Mouse (Mus musculus) cortical plate, adult 2 months (tissue): ENCODE measurements at regions not wholly inside any gene's neighbourhood (a gene's known extent, or its start where the extent isn't known, plus 50 kb on each side); places are given as distances from the start of the nearest gene placed in this dataset.
"Not testable (repeated sequence)": the region's sequence is repeated elsewhere in the genome, so short reads cannot be mapped to it uniquely, and the experiment has no call there.

Experiments used
- H3K27ac ChIP-seq: fragments of 200-500 bp; 2 replicates; pipeline ENCODE4 v1.5.1; 2012; ENCODE audit warnings: low read length, control low read depth, inconsistent platforms; ENCODE audit not compliant: insufficient read depth
- H3K4me1 ChIP-seq: fragments of 200-500 bp; 2 replicates; pipeline ENCODE4 v1.6.1; 2011; ENCODE audit warnings: low read length; ENCODE audit not compliant: control insufficient read depth, insufficient read depth
- H3K4me3 ChIP-seq: fragments of 200-500 bp; 2 replicates; pipeline ENCODE4 v1.5.1; 2011; ENCODE audit warnings: mild to moderate bottlenecking, low read length, control low read depth; ENCODE audit not compliant: insufficient read depth
- CTCF ChIP-seq: fragments of 200-500 bp; IDR thresholded peaks from 2 replicates; pipeline ENCODE4 v1.5.1; 2011; ENCODE audit warnings: mild to moderate bottlenecking, control low read depth, low read length; ENCODE audit not compliant: insufficient read depth; ENCODE audit errors: extremely low read depth
- POLR2A ChIP-seq: fragments of 200-500 bp; IDR thresholded peaks from 2 replicates; pipeline ENCODE4 v1.6.1; 2011; ENCODE audit warnings: mild to moderate bottlenecking, low read length, control low read depth; ENCODE audit not compliant: insufficient read depth; ENCODE audit errors: extremely low read depth

DNA sequence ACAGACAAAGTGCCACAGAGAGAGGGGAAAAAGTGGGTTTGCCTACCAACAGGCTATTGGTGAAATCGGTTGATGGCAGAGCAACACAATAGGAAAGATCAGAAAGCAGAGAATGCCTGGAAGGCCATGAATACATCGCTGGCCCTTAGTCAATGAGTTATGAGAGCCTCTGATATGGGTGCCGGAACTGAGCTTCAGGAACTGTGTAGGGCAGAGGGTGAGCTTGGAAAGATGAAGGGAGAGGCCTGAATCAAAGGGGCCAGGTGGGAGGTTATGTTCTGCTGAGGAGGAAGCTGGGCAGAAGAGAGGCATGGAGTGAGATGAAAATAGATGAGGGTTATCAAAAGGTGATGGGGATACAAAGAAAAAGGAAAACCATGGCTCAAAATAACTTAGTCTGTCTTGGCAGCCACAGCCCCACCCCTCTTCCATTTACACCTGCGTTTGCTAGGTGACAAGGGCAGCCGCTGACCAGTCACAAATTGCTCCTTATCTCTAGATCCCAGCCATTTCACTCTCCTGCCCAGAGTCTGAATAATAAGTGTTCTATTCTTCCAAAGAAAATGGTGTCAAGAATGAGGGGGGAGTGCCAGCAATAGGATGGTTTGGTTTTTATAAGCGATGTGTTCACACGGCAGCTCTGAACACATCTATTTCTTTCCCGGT lies 77.7 kb upstream of the Rad23b start:
- no peak overlapping the region for H3K27ac ChIP-seq
- H3K4me1 ChIP-seq, result no peaks in the 10 kb centered on the region
- no peak for TF ChIP-seq POLR2A
- TF ChIP-seq CTCF, result no peak
- no peak overlapping the region for H3K4me3 ChIP-seq

- Histone ChIP-seq H3K4me1 (no peaks in the 10 kb centered on the region), H3K27ac (no peak overlapping the region), H3K4me3 (no peak overlapping the region)
- TF ChIP-seq POLR2A (no peak), CTCF (no peak)
Measured at GRCm38 (mm10) chr4:55276300-55276952, 73.4 kb upstream of the Rad23b start.

DNA sequence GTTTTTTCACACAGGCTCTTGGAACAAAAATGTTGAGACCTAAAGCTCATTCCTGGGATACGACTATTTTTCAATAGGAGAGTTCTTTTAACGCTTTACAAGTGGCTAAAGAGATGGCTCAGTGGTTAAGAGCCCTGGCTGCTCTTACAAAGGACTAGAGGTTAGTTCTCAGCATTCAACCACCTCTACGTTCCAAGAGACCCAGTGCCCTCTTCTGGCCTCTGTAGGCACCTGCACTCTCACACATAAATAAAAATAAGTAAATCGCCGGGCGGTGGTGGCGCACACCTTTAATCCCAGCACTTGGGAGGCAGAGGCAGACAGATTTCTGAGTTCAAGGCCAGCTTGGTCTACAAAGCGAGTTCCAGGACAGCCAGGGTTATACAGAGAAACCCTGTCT lies 70.5 kb upstream of the Rad23b start:
- not testable (repeated sequence) for H3K4me3 ChIP-seq, H3K4me1 ChIP-seq, H3K27ac ChIP-seq

- Histone ChIP-seq H3K27ac (no peak overlapping the region), H3K4me3 (no peak overlapping the region), H3K4me1 (no peaks in the 10 kb centered on the region)
- TF ChIP-seq CTCF (no peak), POLR2A (no peak)
Measured at GRCm38 (mm10) chr4:55280706-55281105, 69.1 kb upstream of the Rad23b start.

GRCm38 (mm10) chr4:55281486-55282096 lies 68.3 kb upstream of the Rad23b start:
- Histone ChIP-seq H3K4me3 (no peak overlapping the region), H3K27ac (no peak overlapping the region), H3K4me1 (no peaks in the 10 kb centered on the region)
- no peak for TF ChIP-seq POLR2A
- no peak for TF ChIP-seq CTCF

DNA sequence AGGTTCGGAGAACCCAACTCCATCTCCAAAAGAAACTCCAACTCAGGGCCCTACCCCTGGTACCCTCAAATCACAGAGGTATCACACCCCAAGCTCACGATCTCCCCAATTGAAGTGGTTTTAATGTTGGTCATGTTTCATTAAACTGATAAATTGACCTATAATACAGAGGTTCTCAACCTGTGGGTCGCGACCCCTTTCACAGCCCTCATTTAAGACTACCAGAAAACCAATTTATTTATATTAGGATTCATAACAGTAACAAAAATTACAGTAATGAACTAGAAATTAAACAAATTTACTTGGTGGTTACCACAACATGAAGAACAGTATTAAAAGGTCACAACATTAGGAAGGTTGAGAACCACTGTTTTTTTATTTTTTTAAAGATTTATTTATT lies 67.4 kb upstream of the Rad23b start:
- Histone ChIP-seq H3K4me3 (no peak overlapping the region), H3K27ac (no peak overlapping the region), H3K4me1 (no peaks in the 10 kb centered on the region)
- TF ChIP-seq POLR2A (no peak), CTCF (no peak)

GRCm38 (mm10) chr4:55284722-55285225 lies 65.1 kb upstream of the Rad23b start:
- Histone ChIP-seq H3K27ac (no peak overlapping the region), H3K4me3 (no peak overlapping the region), H3K4me1 (no peaks in the 10 kb centered on the region)
- TF ChIP-seq CTCF (no peak), POLR2A (no peak)

GRCm38 (mm10) chr4:55285641-55286040 lies 64.2 kb upstream of the Rad23b start:
- no peak overlapping the region for H3K4me3 ChIP-seq
- TF ChIP-seq POLR2A, result no peak
- TF ChIP-seq CTCF, result no peak
- H3K4me1 ChIP-seq, result no peaks in the 10 kb centered on the region
- no peak overlapping the region for H3K27ac ChIP-seq

GRCm38 (mm10) chr4:55288456-55288855 lies 61.4 kb upstream of the Rad23b start:
- H3K4me3 ChIP-seq, result no peak overlapping the region
- H3K27ac ChIP-seq, result no peak overlapping the region
- TF ChIP-seq POLR2A (no peak), CTCF (no peak)
- H3K4me1 ChIP-seq, result no peaks in the 10 kb centered on the region

DNA sequence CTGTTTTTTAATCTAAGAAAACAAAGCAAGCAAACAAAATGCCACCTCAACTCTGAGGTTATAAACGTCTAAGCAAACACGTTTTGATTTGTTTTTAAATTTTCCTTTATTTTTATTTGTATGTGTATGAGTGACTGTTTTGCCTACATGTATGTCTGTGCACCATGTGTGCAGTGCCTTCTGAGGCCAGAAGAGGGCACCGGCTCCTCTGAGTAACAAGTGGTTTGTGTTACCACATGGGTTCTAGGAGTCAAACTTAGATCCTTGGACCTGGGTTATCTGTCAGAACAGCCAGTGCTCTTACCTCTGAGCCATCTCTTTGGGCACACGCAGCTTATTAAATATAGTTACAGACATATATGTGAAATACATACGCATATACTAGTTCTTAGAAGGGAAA lies 57.6 kb upstream of the Rad23b start:
- H3K27ac ChIP-seq, result no peak overlapping the region
- H3K4me3 ChIP-seq, result no peak overlapping the region
- H3K4me1 ChIP-seq, result no peaks in the 10 kb centered on the region; the same call in 1 of the 2 replicates
- TF ChIP-seq POLR2A, result no peak
